ENCODE assay signal across 8 mouse cellular contexts in the genomic region with DNA sequence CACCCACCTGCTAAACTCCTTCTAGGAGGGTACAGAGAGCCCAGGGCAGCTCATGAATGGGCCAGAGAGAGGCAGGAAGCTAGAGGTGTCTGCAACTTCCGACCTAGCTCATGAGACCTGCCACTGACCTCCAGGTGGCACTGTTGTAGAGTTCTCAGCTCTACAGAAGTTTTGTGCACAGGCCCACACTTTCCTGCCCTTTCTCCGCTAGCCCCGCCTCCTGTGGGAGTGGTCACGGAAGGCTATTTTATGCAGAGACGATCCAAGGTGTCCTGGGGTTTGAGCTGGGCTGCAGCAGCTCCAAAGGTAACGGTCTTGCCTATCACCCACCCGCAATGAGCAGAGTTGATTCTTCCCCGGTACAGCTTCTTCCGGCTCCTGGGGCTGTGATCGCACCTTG. TPM values are rescaled to one million over a fixed set of nuclear protein-coding genes. Genes with fewer than 3 reads are reported as not detected.
DNase-seq lines count a peak whose midpoint lies in the region; ATAC-seq lines count a peak whose summit lies in the region.

No protein-coding gene starts in this region.

- ATAC-seq in embryonic facial prominence, embryonic 13.5 days (ENCODE audit: insufficient number of reproducible peaks, insufficient read depth, low FRiP score, low TSS enrichment, low read depth), result peak; percentile 69; the same call in 1 of the 2 replicates
- ATAC-seq in heart, embryonic 12.5 days (ENCODE audit: insufficient number of reproducible peaks, low FRiP score), result peak; percentile 85
- ATAC-seq in lung, embryonic 16.5 days (ENCODE audit: low read depth), result peak; percentile 90

- peak; percentile 67 to 80 for DNase-seq in CD8-positive naive resting alpha-beta T cell, adult 2 months (ENCODE audit: low read depth in 2 of 2, low spot score in 2 of 2)
- DNase-seq in WW6 (ENCODE audit: low read depth, low spot score), result peak; percentile 90
- DNase-seq in kidney, adult 9 months, result peak; percentile 91
- DNase-seq in retina, postnatal 7 days (ENCODE audit: low read depth, low spot score), result peak; percentile 46
- DNase-seq in cerebellum, adult 11 months, result no peak

- no peak overlapping the region for H3K27ac ChIP-seq in embryonic facial prominence, embryonic 13.5 days
- H3K27ac ChIP-seq in heart, embryonic 12.5 days (ENCODE audit: poor library complexity, severe bottlenecking), result no peak overlapping the region
- no peak overlapping the region for H3K27ac ChIP-seq in lung, embryonic 16.5 days (ENCODE audit: low read length)

- no peaks in the 10 kb centered on the region for H3K4me1 ChIP-seq in embryonic facial prominence, embryonic 13.5 days
- H3K4me1 ChIP-seq in heart, embryonic 12.5 days (replicated peaks), result 0 out of 2 replicates have a peak, but pooled peaks cover 4% of the 10 kb centered on the region
- H3K4me1 ChIP-seq in lung, embryonic 16.5 days (replicated peaks; ENCODE audit: control insufficient read depth, insufficient read depth, low read length), result no peaks in the 10 kb centered on the region

- no peaks in the 10 kb centered on the region; the same call in 1 of the 2 replicates for H3K27me3 ChIP-seq in embryonic facial prominence, embryonic 13.5 days
- peaks cover 12% of the 10 kb centered on the region for H3K27me3 ChIP-seq in heart, embryonic 12.5 days (replicated peaks)
- no peaks in the 10 kb centered on the region; the same call in 1 of the 2 replicates for H3K27me3 ChIP-seq in lung, embryonic 16.5 days (ENCODE audit: control insufficient read depth, insufficient read depth, low read depth, low read length)

- H3K9ac ChIP-seq in embryonic facial prominence, embryonic 13.5 days, result no peak overlapping the region
- peak overlapping the region; percentile 59 for H3K9ac ChIP-seq in heart, embryonic 12.5 days
- H3K9ac ChIP-seq in lung, embryonic 16.5 days (ENCODE audit: low read length), result 0 out of 2 replicates have a peak overlapping the region, but pooled peaks have one; percentile 40

- H3K9me3 ChIP-seq in embryonic facial prominence, embryonic 13.5 days, result no peaks in the 10 kb centered on the region
- H3K9me3 ChIP-seq in heart, embryonic 12.5 days (replicated peaks), result no peaks in the 10 kb centered on the region; the same call in 1 of the 2 replicates
- no peaks in the 10 kb centered on the region for H3K9me3 ChIP-seq in lung, embryonic 16.5 days (ENCODE audit: control insufficient read depth, low read length)

- peak overlapping the region; percentile 51 for H3K4me2 ChIP-seq in embryonic facial prominence, embryonic 13.5 days
- peak overlapping the region; percentile 63 for H3K4me2 ChIP-seq in heart, embryonic 12.5 days
- H3K4me2 ChIP-seq in lung, embryonic 16.5 days (ENCODE audit: low read depth, low read length), result peak overlapping the region; percentile 53

- peak overlapping the region; percentile 27 for H3K4me3 ChIP-seq in embryonic facial prominence, embryonic 13.5 days
- H3K4me3 ChIP-seq in heart, embryonic 12.5 days, result peak overlapping the region; percentile 37
- H3K4me3 ChIP-seq in lung, embryonic 16.5 days (ENCODE audit: low read length), result peak overlapping the region; percentile 41

- 12% methylated on average over 10 of the region's 10 CpGs for WGBS in embryonic facial prominence, embryonic 13.5 days
- WGBS in heart, embryonic 12.5 days, result 4% methylated on average over 10 of the region's 10 CpGs
- 8% methylated on average over 10 of the region's 10 CpGs for WGBS in lung, embryonic 16.5 days

- H3K36me3 ChIP-seq in embryonic facial prominence, embryonic 13.5 days, result no peaks in the 10 kb centered on the region
- no peaks in the 10 kb centered on the region for H3K36me3 ChIP-seq in heart, embryonic 12.5 days
- H3K36me3 ChIP-seq in lung, embryonic 16.5 days (ENCODE audit: control insufficient read depth, insufficient read depth, low read length), result no peaks in the 10 kb centered on the region

RNA-seq across cellular contexts. Expression of gene Akr7a5, which starts 20.1 kb away (rescaled TPM):
- 91.9 and 121 TPM in 2 replicates for polyA plus RNA-seq in embryonic facial prominence, embryonic 13.5 days (2015; fragmentation: Nextera tagmentation; extraction: Ambion mirVana)
- 51.5 and 54.1 TPM in 2 replicates for polyA plus RNA-seq in heart, embryonic 12.5 days (2016; fragmentation: Nextera tagmentation; extraction: Ambion mirVana)
- 94.9 and 95.0 TPM in 2 replicates for polyA plus RNA-seq in lung, embryonic 16.5 days (2015; fragmentation: Nextera tagmentation; extraction: Ambion mirVana)

RNA-seq across cellular contexts. Expression of gene Pqlc2, which starts 20.1 kb away (rescaled TPM):
- polyA plus RNA-seq in embryonic facial prominence, embryonic 13.5 days (2015; fragmentation: Nextera tagmentation; extraction: Ambion mirVana), result 14.9 and 16.7 TPM in 2 replicates
- 10.6 and 11.3 TPM in 2 replicates for polyA plus RNA-seq in heart, embryonic 12.5 days (2016; fragmentation: Nextera tagmentation; extraction: Ambion mirVana)
- polyA plus RNA-seq in lung, embryonic 16.5 days (2015; fragmentation: Nextera tagmentation; extraction: Ambion mirVana), result 12.5 and 13.9 TPM in 2 replicates

RNA-seq across cellular contexts. Expression of gene Mrto4, which starts 21.8 kb away (rescaled TPM):
- polyA plus RNA-seq in embryonic facial prominence, embryonic 13.5 days (2015; fragmentation: Nextera tagmentation; extraction: Ambion mirVana), result 122 and 130 TPM in 2 replicates
- 77.1 and 77.9 TPM in 2 replicates for polyA plus RNA-seq in heart, embryonic 12.5 days (2016; fragmentation: Nextera tagmentation; extraction: Ambion mirVana)
- polyA plus RNA-seq in lung, embryonic 16.5 days (2015; fragmentation: Nextera tagmentation; extraction: Ambion mirVana), result 89.6 and 89.8 TPM in 2 replicates

RNA-seq across cellular contexts. Expression of gene Emc1, which starts 21.8 kb away (rescaled TPM):
- 29.1 and 29.4 TPM in 2 replicates for polyA plus RNA-seq in embryonic facial prominence, embryonic 13.5 days (2015; fragmentation: Nextera tagmentation; extraction: Ambion mirVana)
- 52.0 and 52.6 TPM in 2 replicates for polyA plus RNA-seq in heart, embryonic 12.5 days (2016; fragmentation: Nextera tagmentation; extraction: Ambion mirVana)
- polyA plus RNA-seq in lung, embryonic 16.5 days (2015; fragmentation: Nextera tagmentation; extraction: Ambion mirVana), result 32.9 and 33.5 TPM in 2 replicates

RNA-seq across cellular contexts. Expression of gene Ubr4, which starts 21.8 kb away (rescaled TPM):
- polyA plus RNA-seq in embryonic facial prominence, embryonic 13.5 days (2015; fragmentation: Nextera tagmentation; extraction: Ambion mirVana), result 75.3 and 76.1 TPM in 2 replicates
- polyA plus RNA-seq in heart, embryonic 12.5 days (2016; fragmentation: Nextera tagmentation; extraction: Ambion mirVana), result 64.9 and 65.4 TPM in 2 replicates
- polyA plus RNA-seq in lung, embryonic 16.5 days (2015; fragmentation: Nextera tagmentation; extraction: Ambion mirVana), result 57.7 and 59.4 TPM in 2 replicates
